Mouse (Mus musculus): ENCODE data around the gene Slc44a5.

GRCm38 (mm10) chr3:154101671-154102070 lies 128.4 kb downstream of the Slc44a5 start:
- TF ChIP-seq CTCF (IDR thresholded peaks at IDR 0.05; ENCODE audit: low read depth, low read length) (no peak), POLR2A (IDR thresholded peaks at IDR 0.05; ENCODE audit: borderline replicate concordance, low read depth, low read length) (no peak)
